Comparison of ENCODE assay signal across 22 mouse cellular contexts in genomic region chrX:166725761-166726503, GRCm38 (mm10).
A peak's percentile ranks its signal among the peaks of the same experiment; 100 is the strongest.
DNase-seq lines count a peak whose midpoint lies in the region; ATAC-seq lines count a peak whose summit lies in the region.
"Had no signal": no experiment of that assay in that cellular context is flagged by ENCODE, and none has a peak within 500 bp of the region (broad histone marks: within the 10 kb centered on the region; RNA-seq: fewer than 3 reads in every experiment).

No protein-coding gene starts in this region.

- 0 out of 2 replicates have a peak, but pooled peaks have one; percentile 25 for ATAC-seq in kidney, embryonic 15.5 days (replicated peaks; ENCODE audit: low FRiP score)
- ATAC-seq in midbrain, embryonic 11.5 days (ENCODE audit: low FRiP score), result no peak
- ATAC-seq: CD4-positive, CD25-positive, alpha-beta regulatory T cell, adult 4 months; forebrain, embryonic 15.5 days; intestine, embryonic 15.5 days had no signal

- no peaks in the 10 kb centered on the region for H3K9me3 ChIP-seq in kidney, embryonic 15.5 days (replicated peaks)
- no peaks in the 10 kb centered on the region for H3K9me3 ChIP-seq in midbrain, embryonic 10.5 days (replicated peaks)
- H3K9me3 ChIP-seq in midbrain, embryonic 11.5 days (ENCODE audit: control insufficient read depth, low read length), result no peaks in the 10 kb centered on the region
- H3K9me3 ChIP-seq: embryonic facial prominence, embryonic 13.5 days; forebrain, embryonic 15.5 days; G1E; heart, embryonic 10.5 days; hindbrain, embryonic 13.5 days; intestine, embryonic 15.5 days had no signal

- H3K27ac ChIP-seq in kidney, embryonic 15.5 days, result no peak overlapping the region
- H3K27ac ChIP-seq in midbrain, embryonic 10.5 days (replicated peaks), result 0 out of 2 replicates have a peak overlapping the region, but pooled peaks have one; percentile 6
- no peak overlapping the region for H3K27ac ChIP-seq in midbrain, embryonic 11.5 days (ENCODE audit: low read depth, low read length)
- H3K27ac ChIP-seq: embryonic facial prominence, embryonic 13.5 days; forebrain, embryonic 15.5 days; heart, embryonic 10.5 days; hindbrain, embryonic 13.5 days; intestine, embryonic 15.5 days had no signal

- no peak overlapping the region for H3K4me2 ChIP-seq in kidney, embryonic 15.5 days
- H3K4me2 ChIP-seq in midbrain, embryonic 11.5 days, result no peak overlapping the region
- H3K4me2 ChIP-seq: embryonic facial prominence, embryonic 13.5 days; forebrain, embryonic 15.5 days; hindbrain, embryonic 13.5 days; intestine, embryonic 15.5 days had no signal

- peak; percentile 9 to 18 for DNase-seq in cerebellum, postnatal 10 days
- DNase-seq in cerebellum, adult 8-10 months, result no peak
- DNase-seq in kidney, postnatal 14 days, result no peak
- DNase-seq in midbrain, embryonic 10.5 days (ENCODE audit: low spot score), result no peak
- DNase-seq in midbrain, embryonic 11.5 days (ENCODE audit: low spot score, missing footprints), result no peak
- DNase-seq in adrenal gland, postnatal 25 days, result no peak
- DNase-seq: adrenal gland, postnatal 10 days; B cell, adult 2 months; cerebellum, adult 18-20 months; cerebellum, postnatal 14 days; gastrocnemius, postnatal 10 days; heart, adult 18-20 months; heart, postnatal 10 days; heart, postnatal 4 days had no signal

- WGBS in kidney, embryonic 15.5 days, result 66% methylated on average over 6 of the region's 6 CpGs
- 73% methylated on average over 6 of the region's 6 CpGs for WGBS in midbrain, embryonic 10.5 days
- WGBS in midbrain, embryonic 11.5 days, result 59% methylated on average over 6 of the region's 6 CpGs

- H3K9ac ChIP-seq in kidney, embryonic 15.5 days, result no peak overlapping the region
- H3K9ac ChIP-seq in midbrain, embryonic 11.5 days (ENCODE audit: low read length), result no peak overlapping the region
- H3K9ac ChIP-seq: embryonic facial prominence, embryonic 13.5 days; forebrain, embryonic 15.5 days; hindbrain, embryonic 13.5 days; intestine, embryonic 15.5 days had no signal

- no peak overlapping the region for H3K4me3 ChIP-seq in kidney, embryonic 15.5 days (replicated peaks)
- H3K4me3 ChIP-seq in midbrain, embryonic 10.5 days, result no peak overlapping the region
- no peak overlapping the region for H3K4me3 ChIP-seq in midbrain, embryonic 11.5 days (ENCODE audit: low read depth, low read length)
- H3K4me3 ChIP-seq: embryonic facial prominence, embryonic 13.5 days; forebrain, embryonic 15.5 days; heart, embryonic 10.5 days; hindbrain, embryonic 13.5 days; intestine, embryonic 15.5 days had no signal

- no peaks in the 10 kb centered on the region for H3K36me3 ChIP-seq in kidney, embryonic 15.5 days
- H3K36me3 ChIP-seq in midbrain, embryonic 10.5 days, result no peaks in the 10 kb centered on the region
- no peaks in the 10 kb centered on the region for H3K36me3 ChIP-seq in midbrain, embryonic 11.5 days (ENCODE audit: control insufficient read depth, insufficient read depth, low read length)
- H3K36me3 ChIP-seq: embryonic facial prominence, embryonic 13.5 days; forebrain, embryonic 15.5 days; G1E; heart, embryonic 10.5 days; hindbrain, embryonic 13.5 days; intestine, embryonic 15.5 days had no signal

- H3K27me3 ChIP-seq in kidney, embryonic 15.5 days, result peaks cover 49% of the 10 kb centered on the region
- H3K27me3 ChIP-seq in midbrain, embryonic 10.5 days (ENCODE audit: low read depth, poor library complexity, severe bottlenecking), result peaks cover 100% of the 10 kb centered on the region
- H3K27me3 ChIP-seq in midbrain, embryonic 11.5 days (ENCODE audit: control insufficient read depth, insufficient read depth, low read length), result peaks cover 13% of the 10 kb centered on the region
- H3K27me3 ChIP-seq: forebrain, embryonic 15.5 days; intestine, embryonic 15.5 days had no signal

- H3K4me1 ChIP-seq in kidney, embryonic 15.5 days, result no peaks in the 10 kb centered on the region
- peaks cover 19% of the 10 kb centered on the region for H3K4me1 ChIP-seq in midbrain, embryonic 10.5 days
- H3K4me1 ChIP-seq in midbrain, embryonic 11.5 days (ENCODE audit: control insufficient read depth, insufficient read depth, low read length), result peaks cover 2% of the 10 kb centered on the region; the same call in 1 of the 2 replicates
- H3K4me1 ChIP-seq: embryonic facial prominence, embryonic 13.5 days; forebrain, embryonic 15.5 days; heart, embryonic 10.5 days; hindbrain, embryonic 13.5 days; intestine, embryonic 15.5 days had no signal

Comparison
In these comparisons a context has a peak if more than half of its experiments do, and no peak if none do; other contexts are left out.
1. DNase-seq: peak in cerebellum, postnatal 10 days (2 of 2); none in cerebellum, adult 8-10 months (single experiment), kidney, postnatal 14 days (single experiment), midbrain, embryonic 10.5 days (single experiment), midbrain, embryonic 11.5 days (single experiment) and adrenal gland, postnatal 25 days (single experiment).